Mouse (Mus musculus) forebrain, embryonic 13.5 days (tissue): ENCODE measurements at regions not wholly inside any gene's neighbourhood (a gene's known extent, or its start where the extent isn't known, plus 50 kb on each side); places are given as distances from the start of the nearest gene placed in this dataset.

Experiments
- ATAC-seq: fragments of 200-750 bp; cut with Nextera tagmentation; 2 replicates; pipeline ENCODE4 v1.8.0; 2017
- H3K27ac ChIP-seq: fragments of 300-500 bp; sonication (generic); 2 replicates; pipeline ENCODE4 v1.5.1; 2015; ENCODE audit warnings: inconsistent platforms, mild to moderate bottlenecking, moderate library complexity
- H3K27me3 ChIP-seq: fragments of 300-500 bp; sonication (generic); 2 replicates; pipeline ENCODE4 v1.6.1; 2015; ENCODE audit warnings: mild to moderate bottlenecking, inconsistent platforms
- H3K36me3 ChIP-seq: fragments of 300-500 bp; sonication (generic); 2 replicates; pipeline ENCODE4 v1.6.1; 2015; ENCODE audit warnings: mild to moderate bottlenecking, inconsistent platforms; ENCODE audit not compliant: poor library complexity, severe bottlenecking
- H3K4me1 ChIP-seq: fragments of 300-500 bp; sonication (generic); 2 replicates; pipeline ENCODE4 v1.6.1; 2015; ENCODE audit warnings: inconsistent platforms
- H3K4me2 ChIP-seq: fragments of 300-500 bp; sonication (generic); 2 replicates; pipeline ENCODE4 v1.6.1; 2015; ENCODE audit warnings: inconsistent platforms, mild to moderate bottlenecking, moderate library complexity
- H3K4me3 ChIP-seq: fragments of 300-500 bp; sonication (generic); 2 replicates; pipeline ENCODE4 v1.5.1; 2015; ENCODE audit warnings: mild to moderate bottlenecking, inconsistent platforms
- H3K9ac ChIP-seq: fragments of 300-500 bp; sonication (generic); 2 replicates; pipeline ENCODE4 v1.6.1; 2015; ENCODE audit warnings: mild to moderate bottlenecking, inconsistent platforms
- H3K9me3 ChIP-seq: fragments of 300-500 bp; sonication (generic); replicated peaks from 2 replicates; pipeline ENCODE4 v1.6.1; 2016; ENCODE audit warnings: inconsistent platforms
- WGBS: fragments of 180-500 bp; shearing (Covaris S2); methylation state at CpG from one replicate; pipeline ENCODE4 v1.1.7; 2015; 5-methylcytosine and 5-hydroxymethylcytosine counted together

DNA sequence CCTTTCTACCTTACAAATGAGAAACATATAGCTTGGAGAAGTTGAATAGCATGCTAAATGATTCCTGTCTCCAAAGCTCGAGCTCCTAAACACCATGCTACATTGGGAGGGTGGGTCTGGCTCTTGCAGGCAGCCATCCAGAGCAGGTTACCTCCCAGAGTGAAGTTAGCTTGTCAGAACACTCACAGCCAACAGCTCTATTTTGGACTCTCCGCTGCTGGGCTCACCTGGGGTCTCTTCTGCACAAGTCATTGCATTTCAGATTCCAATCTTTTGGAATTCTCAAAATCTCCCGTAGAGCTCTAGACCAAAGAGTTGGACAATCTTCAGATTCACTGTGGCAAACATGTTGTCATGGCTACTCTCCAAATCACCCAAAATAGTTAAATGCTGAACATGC lies 142.0 kb upstream of the Hnrnpa3 start:
- Histone ChIP-seq H3K4me1 (0 out of 2 replicates have a peak, but pooled peaks cover 13% of the 10 kb centered on the region), H3K4me2 (no peak overlapping the region), H3K27me3 (no peaks in the 10 kb centered on the region), H3K36me3 (no peaks in the 10 kb centered on the region), H3K4me3 (no peak overlapping the region), H3K9ac (no peak overlapping the region), H3K27ac (no peak overlapping the region), H3K9me3 (no peaks in the 10 kb centered on the region)
- ATAC-seq, result no peak
- WGBS, result 88% methylated on average over 3 of the region's 3 CpGs

DNA sequence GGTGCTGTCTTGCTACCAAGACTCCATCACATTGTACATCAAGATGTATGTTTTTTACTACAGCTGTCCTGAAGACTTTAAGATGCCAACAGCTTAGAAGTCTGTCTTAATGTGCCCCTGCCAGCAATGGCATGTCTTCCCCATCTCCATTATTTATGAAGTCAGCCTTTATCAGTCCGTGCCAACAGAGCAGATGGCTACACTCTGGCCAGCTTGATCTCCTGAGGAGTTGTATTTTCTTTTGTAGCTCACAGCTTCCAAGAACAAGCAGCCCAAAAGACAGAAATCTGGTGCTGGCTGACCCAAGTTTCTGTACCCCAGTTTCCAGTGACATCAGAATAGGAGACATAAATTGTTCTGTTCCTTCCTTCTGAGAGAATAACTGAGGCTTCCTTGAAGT lies 140.5 kb upstream of the Hnrnpa3 start:
- no peak overlapping the region for H3K4me3 ChIP-seq
- no peaks in the 10 kb centered on the region for H3K27me3 ChIP-seq
- no peak overlapping the region for H3K9ac ChIP-seq
- H3K4me2 ChIP-seq, result no peak overlapping the region
- WGBS, result 70% methylated on average over 1 of the region's 1 CpGs
- H3K9me3 ChIP-seq, result no peaks in the 10 kb centered on the region
- no peak overlapping the region for H3K27ac ChIP-seq
- no peaks in the 10 kb centered on the region for H3K36me3 ChIP-seq
- 0 out of 2 replicates have a peak, but pooled peaks cover 6% of the 10 kb centered on the region for H3K4me1 ChIP-seq
- peak; percentile 57; the same call in 1 of the 2 replicates for ATAC-seq

DNA sequence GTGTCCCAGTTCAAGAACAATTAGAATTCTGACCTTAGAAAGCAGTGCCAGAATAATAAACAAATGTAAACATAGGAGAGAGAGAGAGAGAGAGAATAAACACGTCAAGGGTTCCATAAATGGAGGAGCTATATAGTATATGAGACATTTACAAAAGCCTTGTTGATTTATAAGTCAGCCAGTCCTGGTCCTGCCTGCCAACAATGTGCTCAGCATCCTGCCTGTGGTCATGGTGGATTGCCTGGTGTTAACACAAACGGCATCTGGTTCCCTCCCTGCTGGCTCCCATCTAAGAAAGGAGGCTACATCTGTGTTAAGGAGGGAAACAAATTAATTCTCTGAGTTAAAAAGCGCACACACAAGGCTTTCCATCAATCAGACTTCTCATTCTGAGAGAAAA lies 133.5 kb upstream of the Hnrnpa3 start:
- no peaks in the 10 kb centered on the region for H3K9me3 ChIP-seq
- no peak overlapping the region for H3K4me3 ChIP-seq
- WGBS, result 69% methylated on average over 3 of the region's 3 CpGs
- H3K27me3 ChIP-seq, result no peaks in the 10 kb centered on the region
- H3K27ac ChIP-seq, result no peak overlapping the region
- H3K36me3 ChIP-seq, result no peaks in the 10 kb centered on the region
- no peak overlapping the region for H3K4me2 ChIP-seq
- no peak overlapping the region for H3K9ac ChIP-seq
- no peaks in the 10 kb centered on the region for H3K4me1 ChIP-seq
- ATAC-seq, result no peak

DNA sequence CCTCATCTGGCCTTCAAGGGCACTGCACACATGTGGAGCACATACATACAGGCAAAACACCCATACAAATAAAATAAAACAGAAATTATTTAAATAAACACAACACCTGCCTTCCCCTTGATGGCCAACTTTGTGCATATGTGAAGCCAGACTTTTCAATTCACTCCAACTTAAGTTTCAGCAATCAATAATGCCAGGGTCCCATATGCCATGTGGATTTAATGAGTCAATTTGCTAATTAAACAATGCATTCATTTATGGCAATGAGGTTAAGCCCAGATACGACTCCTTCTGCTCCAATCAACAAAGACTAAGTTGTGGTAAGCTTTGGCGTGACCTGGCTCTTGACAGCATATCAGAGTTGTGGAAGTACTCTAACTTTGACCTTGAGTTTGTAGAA lies 130.4 kb upstream of the Hnrnpa3 start:
- no peaks in the 10 kb centered on the region for H3K4me1 ChIP-seq
- no peak overlapping the region for H3K4me2 ChIP-seq
- H3K27ac ChIP-seq, result no peak overlapping the region
- no peak overlapping the region for H3K4me3 ChIP-seq
- no peaks in the 10 kb centered on the region for H3K27me3 ChIP-seq
- H3K9ac ChIP-seq, result no peak overlapping the region
- ATAC-seq, result no peak
- 81% methylated on average over 2 of the region's 2 CpGs for WGBS
- H3K9me3 ChIP-seq, result no peaks in the 10 kb centered on the region
- no peaks in the 10 kb centered on the region for H3K36me3 ChIP-seq

DNA sequence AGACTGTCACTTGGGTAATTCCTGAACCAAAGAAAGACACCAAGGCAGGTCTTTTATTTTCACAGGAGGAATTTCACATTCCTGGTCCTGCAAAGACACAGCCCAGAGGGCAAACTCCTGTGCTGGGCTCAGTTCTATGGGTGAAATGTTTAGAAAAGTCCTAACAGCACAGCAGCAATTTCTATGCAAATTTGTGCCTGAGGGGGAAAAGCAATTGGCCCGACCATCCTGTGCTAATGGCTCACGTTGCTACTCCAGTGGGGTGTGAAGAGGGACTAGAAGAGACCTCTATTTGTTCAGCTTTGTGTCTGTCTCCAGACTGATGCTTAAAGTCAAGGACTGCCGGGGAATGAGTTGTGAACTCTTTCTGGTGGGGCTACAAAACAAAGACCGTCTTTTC lies 120.9 kb upstream of the Hnrnpa3 start:
- H3K27ac ChIP-seq, result no peak overlapping the region
- WGBS, result 29% methylated on average over 4 of the region's 4 CpGs
- ATAC-seq, result no peak

DNA sequence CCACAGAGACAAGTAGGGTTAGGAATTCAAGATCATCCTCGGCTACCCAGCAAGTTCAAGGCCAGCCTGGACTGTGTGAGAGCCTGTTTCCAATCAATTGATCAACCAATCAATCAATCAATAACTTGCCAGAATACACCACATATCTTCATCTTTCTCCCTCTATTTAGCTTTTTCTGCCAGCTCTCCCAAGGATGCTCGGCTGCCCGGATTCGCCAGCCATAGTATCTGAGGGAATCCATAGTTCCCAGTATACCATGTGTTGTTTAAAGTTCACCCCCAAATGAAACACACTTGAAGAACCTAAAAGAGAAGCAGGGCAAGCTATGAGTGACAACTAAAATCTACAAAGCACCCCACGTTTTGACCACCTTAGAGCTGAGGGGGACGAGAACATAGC lies 119.3 kb upstream of the Hnrnpa3 start:
- Histone ChIP-seq H3K9ac (no peak overlapping the region), H3K4me1 (peaks cover 2% of the 10 kb centered on the region; the same call in 1 of the 2 replicates), H3K4me3 (no peak overlapping the region), H3K27ac (no peak overlapping the region), H3K9me3 (no peaks in the 10 kb centered on the region), H3K4me2 (no peak overlapping the region), H3K36me3 (no peaks in the 10 kb centered on the region), H3K27me3 (no peaks in the 10 kb centered on the region)
- 94% methylated on average over 6 of the region's 6 CpGs for WGBS
- ATAC-seq, result no peak

More for the DNA sequence above, 120.9 kb upstream of the Hnrnpa3 start:
- Histone ChIP-seq H3K9me3 (no peaks in the 10 kb centered on the region), H3K9ac (no peak overlapping the region), H3K36me3 (no peaks in the 10 kb centered on the region), H3K4me3 (no peak overlapping the region), H3K27me3 (no peaks in the 10 kb centered on the region), H3K4me1 (peaks cover 2% of the 10 kb centered on the region; the same call in 1 of the 2 replicates), H3K4me2 (no peak overlapping the region)

DNA sequence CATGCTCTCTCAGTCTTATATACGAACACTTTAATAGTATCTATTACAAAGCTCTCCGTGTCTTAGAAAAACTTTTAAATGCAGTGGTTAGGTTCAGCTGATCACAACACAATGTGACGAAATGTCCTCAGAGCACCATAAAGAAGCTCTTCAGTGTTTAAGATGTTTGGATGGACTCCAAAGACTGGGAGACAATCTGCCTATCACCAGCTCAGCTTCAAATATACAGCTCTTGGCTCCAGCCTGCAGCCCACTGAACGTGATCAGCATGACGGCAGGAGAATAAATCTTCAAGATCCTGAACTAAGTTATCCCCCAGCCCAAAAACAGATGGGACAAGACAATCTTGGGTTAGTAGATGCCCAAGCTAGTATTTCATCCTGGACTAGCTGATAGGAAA lies 116.7 kb upstream of the Hnrnpa3 start:
- no peak overlapping the region for H3K27ac ChIP-seq
- ATAC-seq, result no peak

DNA sequence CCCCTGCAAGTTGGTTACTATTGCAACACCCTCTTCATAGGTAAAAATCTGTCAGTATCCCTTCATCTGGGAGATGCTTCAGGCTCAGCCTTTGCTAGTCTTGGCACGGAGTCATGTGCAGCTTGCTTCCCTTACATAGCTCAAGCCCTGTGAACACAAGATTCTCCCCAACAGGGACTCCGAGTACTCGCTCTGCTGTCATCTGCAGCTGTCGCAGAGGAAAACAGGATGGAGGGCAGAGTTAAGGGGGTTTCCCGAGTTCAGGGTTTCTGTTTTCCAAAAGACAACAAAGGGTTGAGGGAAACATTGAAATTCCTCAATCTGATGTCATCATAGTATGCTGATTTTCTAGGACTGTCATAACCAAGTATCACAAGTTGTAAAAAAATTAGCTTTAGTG lies 116.3 kb upstream of the Hnrnpa3 start:
- no peaks in the 10 kb centered on the region for H3K36me3 ChIP-seq
- H3K4me3 ChIP-seq, result no peak overlapping the region
- ATAC-seq, result no peak
- H3K4me1 ChIP-seq, result peaks cover 2% of the 10 kb centered on the region; the same call in 1 of the 2 replicates
- H3K9ac ChIP-seq, result no peak overlapping the region
- H3K9me3 ChIP-seq, result no peaks in the 10 kb centered on the region
- no peak overlapping the region for H3K27ac ChIP-seq
- H3K27me3 ChIP-seq, result no peaks in the 10 kb centered on the region
- 78% methylated on average over 5 of the region's 5 CpGs for WGBS
- no peak overlapping the region for H3K4me2 ChIP-seq

More for the DNA sequence above, 116.7 kb upstream of the Hnrnpa3 start:
- Histone ChIP-seq H3K9ac (no peak overlapping the region), H3K4me2 (no peak overlapping the region), H3K9me3 (no peaks in the 10 kb centered on the region), H3K4me3 (no peak overlapping the region), H3K36me3 (no peaks in the 10 kb centered on the region), H3K4me1 (peaks cover 2% of the 10 kb centered on the region; the same call in 1 of the 2 replicates), H3K27me3 (no peaks in the 10 kb centered on the region)
- 81% methylated on average over 5 of the region's 5 CpGs for WGBS

DNA sequence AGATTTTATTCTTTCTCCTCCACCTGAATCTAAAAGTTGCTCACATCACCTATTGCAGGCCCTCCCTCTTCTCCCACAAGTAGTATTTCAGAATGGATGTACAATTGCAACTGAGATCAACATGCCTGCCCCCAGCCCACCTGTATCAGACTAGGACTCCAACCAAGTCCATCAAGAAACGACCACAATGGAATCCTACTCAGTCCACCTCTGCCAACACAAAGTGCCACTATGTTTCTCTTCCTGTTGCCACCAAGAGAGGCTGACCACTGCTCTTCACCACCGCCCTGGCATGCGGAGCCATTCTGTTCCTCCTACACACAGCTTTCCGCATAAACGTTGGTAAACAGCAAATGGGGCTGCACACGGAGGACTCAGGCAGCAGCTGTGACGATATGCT lies 113.1 kb upstream of the Hnrnpa3 start:
- no peak for ATAC-seq

DNA sequence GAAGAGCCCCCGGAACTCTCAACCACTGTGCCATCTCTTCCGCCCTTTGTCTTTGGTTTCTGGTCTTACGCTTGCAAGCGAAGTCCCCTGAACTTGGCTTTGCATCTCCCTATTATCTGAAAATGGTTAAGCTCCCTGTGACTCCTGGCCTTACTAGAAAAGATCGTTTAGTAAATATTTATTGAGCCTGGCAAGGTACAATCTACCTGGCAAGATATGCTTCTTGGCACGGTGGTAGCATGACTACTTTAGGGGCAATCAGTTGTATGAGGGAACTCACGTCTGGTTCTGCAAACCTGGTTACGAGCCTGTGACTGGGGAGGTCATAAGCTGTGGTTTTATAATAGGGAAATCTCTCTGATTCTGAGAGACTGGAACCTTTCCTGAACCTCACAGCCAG lies 103.4 kb upstream of the Hnrnpa3 start:
- Histone ChIP-seq H3K9me3 (no peaks in the 10 kb centered on the region), H3K27ac (no peak overlapping the region), H3K4me1 (no peaks in the 10 kb centered on the region), H3K27me3 (no peaks in the 10 kb centered on the region), H3K4me3 (no peak overlapping the region), H3K4me2 (no peak overlapping the region), H3K36me3 (no peaks in the 10 kb centered on the region), H3K9ac (no peak overlapping the region)
- ATAC-seq, result no peak
- 91% methylated on average over 8 of the region's 8 CpGs for WGBS

More for the DNA sequence above, 113.1 kb upstream of the Hnrnpa3 start:
- no peak overlapping the region for H3K4me3 ChIP-seq
- no peaks in the 10 kb centered on the region for H3K9me3 ChIP-seq
- H3K36me3 ChIP-seq, result no peaks in the 10 kb centered on the region
- H3K9ac ChIP-seq, result no peak overlapping the region
- no peak overlapping the region for H3K27ac ChIP-seq
- H3K27me3 ChIP-seq, result no peaks in the 10 kb centered on the region
- H3K4me1 ChIP-seq, result no peaks in the 10 kb centered on the region
- whole genome bisulfite sequencing, result 91% methylated on average over 7 of the region's 7 CpGs
- H3K4me2 ChIP-seq, result no peak overlapping the region

DNA sequence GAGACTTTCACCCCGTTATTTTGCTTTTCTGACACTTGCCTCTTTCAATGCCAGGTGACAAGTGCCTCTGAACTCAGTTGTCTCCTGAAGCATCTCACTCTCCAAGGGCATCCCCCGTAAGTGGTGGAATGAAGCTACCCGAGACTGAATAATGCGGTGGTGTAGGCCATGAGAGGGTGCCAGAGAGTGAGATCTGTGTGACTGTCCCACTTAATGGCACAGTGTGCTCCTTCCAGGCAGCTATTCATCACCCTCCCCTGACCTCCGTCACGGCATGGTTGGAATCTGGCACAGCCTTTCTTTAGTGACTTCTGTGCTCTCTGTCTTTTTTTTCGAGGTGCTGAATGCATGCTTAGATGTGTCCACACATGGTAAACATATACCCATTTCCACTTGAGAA lies 102.3 kb upstream of the Hnrnpa3 start:
- no peak for ATAC-seq
- WGBS, result 67% methylated on average over 7 of the region's 7 CpGs
- no peak overlapping the region for H3K9ac ChIP-seq

DNA sequence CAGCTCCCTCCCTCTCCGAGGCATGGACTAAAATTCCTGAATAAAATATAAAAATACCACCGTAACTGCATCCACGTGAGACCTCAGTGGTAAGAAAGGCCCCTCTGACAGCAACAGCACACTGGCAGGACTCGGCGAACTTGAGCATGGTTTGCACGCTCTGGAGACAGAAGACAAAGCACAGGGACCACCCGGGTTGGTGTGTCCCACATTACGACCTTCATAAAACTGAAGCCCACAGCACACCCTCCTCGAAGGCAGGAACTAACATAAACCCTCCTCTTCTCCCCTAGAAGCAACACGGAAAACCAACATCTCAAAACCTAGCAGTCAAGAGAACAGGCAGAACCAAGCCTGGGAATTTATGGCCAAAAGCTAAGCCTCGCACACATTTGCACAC lies 101.7 kb upstream of the Hnrnpa3 start:
- Histone ChIP-seq H3K27ac (no peak overlapping the region), H3K9me3 (no peaks in the 10 kb centered on the region)

More for the DNA sequence above, 102.3 kb upstream of the Hnrnpa3 start:
- no peaks in the 10 kb centered on the region for H3K9me3 ChIP-seq
- H3K4me3 ChIP-seq, result no peak overlapping the region
- no peaks in the 10 kb centered on the region for H3K4me1 ChIP-seq
- no peak overlapping the region for H3K4me2 ChIP-seq
- no peak overlapping the region for H3K27ac ChIP-seq
- H3K27me3 ChIP-seq, result no peaks in the 10 kb centered on the region
- H3K36me3 ChIP-seq, result no peaks in the 10 kb centered on the region

DNA sequence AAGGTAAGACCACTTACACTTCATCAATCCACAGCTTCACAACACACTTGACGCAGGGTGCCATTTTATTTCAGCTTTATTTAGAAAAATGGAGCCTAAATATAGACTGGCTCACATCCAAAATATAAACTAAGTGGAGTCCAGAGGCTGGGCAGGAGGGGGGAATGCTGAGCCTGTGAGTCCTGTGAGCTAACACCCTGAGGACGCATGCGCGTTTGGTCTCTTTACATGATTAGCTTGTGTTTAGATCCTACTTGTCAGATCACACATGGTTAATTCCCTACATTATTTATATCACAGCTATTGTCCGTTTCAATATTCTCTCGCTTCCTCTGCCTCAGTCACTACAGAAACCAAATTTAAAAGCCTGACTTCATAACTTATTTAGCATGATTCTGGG lies 99.1 kb upstream of the Hnrnpa3 start:
- WGBS, result 69% methylated on average over 6 of the region's 6 CpGs

More for the DNA sequence above, 101.7 kb upstream of the Hnrnpa3 start:
- 76% methylated on average over 11 of the region's 11 CpGs for WGBS
- no peak overlapping the region for H3K9ac ChIP-seq
- no peaks in the 10 kb centered on the region for H3K27me3 ChIP-seq
- no peaks in the 10 kb centered on the region for H3K4me1 ChIP-seq
- no peak overlapping the region for H3K4me2 ChIP-seq
- no peak overlapping the region for H3K4me3 ChIP-seq
- no peaks in the 10 kb centered on the region for H3K36me3 ChIP-seq
- ATAC-seq, result no peak

More for the DNA sequence above, 99.1 kb upstream of the Hnrnpa3 start:
- Histone ChIP-seq H3K27me3 (no peaks in the 10 kb centered on the region), H3K4me2 (no peak overlapping the region), H3K4me1 (no peaks in the 10 kb centered on the region), H3K27ac (no peak overlapping the region), H3K9ac (no peak overlapping the region), H3K36me3 (no peaks in the 10 kb centered on the region), H3K4me3 (no peak overlapping the region), H3K9me3 (no peaks in the 10 kb centered on the region)
- no peak for ATAC-seq
